Mouse (Mus musculus): ENCODE data around the gene Prkag3. TPM values are rescaled to one million over a fixed set of nuclear protein-coding genes. Genes with fewer than 3 reads are reported as not detected.
A peak's percentile ranks its signal among the peaks of the same experiment; 100 is the strongest.

Gene Prkag3
- total and polyA plus RNA-seq, 2 experiments = 0.28 TPM; not detected in 1

- Histone ChIP-seq H3K4me3 (ENCODE audit: insufficient read depth, low read depth, low read length) (no peak overlapping the region), H3K79me2 (ENCODE audit: control insufficient read depth, insufficient read depth, low read length) (no peaks in the 10 kb centered on the region), H3K4me1 (ENCODE audit: control insufficient read depth, insufficient read depth, low read length) (peaks cover 19% of the 10 kb centered on the region), H3K9ac (ENCODE audit: low read depth, low read length) (no peak overlapping the region), H3K27me3 (ENCODE audit: control insufficient read depth, insufficient read depth, low read length) (no peaks in the 10 kb centered on the region), H3K36me3 (ENCODE audit: control insufficient read depth, insufficient read depth, low read length) (peaks cover 5% of the 10 kb centered on the region; the same call in 1 of the 2 replicates), H3K27ac (replicated peaks; ENCODE audit: insufficient read depth, low read depth, low read length) (peak overlapping the region; percentile 38)
- TF ChIP-seq POLR2A (IDR thresholded peaks at IDR 0.05; ENCODE audit: extremely low read depth, insufficient read depth, low read length) (no peak), CTCF (IDR thresholded peaks at IDR 0.05; ENCODE audit: low read depth, low read length) (no peak)
- WGBS = 41% methylated on average over 6 of the region's 6 CpGs
- DNase-seq (ENCODE audit: extremely low read depth, low read depth, low spot score) = peak; percentile 92
These were observed 51.6 kb downstream of the Prkag3 start for GRCm38 (mm10) chr1:74697416-74697815.

- peak; percentile 40 for DNase-seq (ENCODE audit: extremely low read depth, low read depth, low spot score)
- Histone ChIP-seq H3K4me3 (ENCODE audit: insufficient read depth, low read depth, low read length) (no peak overlapping the region), H3K9ac (ENCODE audit: low read depth, low read length) (no peak overlapping the region), H3K4me1 (ENCODE audit: control insufficient read depth, insufficient read depth, low read length) (peaks cover 19% of the 10 kb centered on the region), H3K36me3 (ENCODE audit: control insufficient read depth, insufficient read depth, low read length) (peaks cover 9% of the 10 kb centered on the region), H3K79me2 (ENCODE audit: control insufficient read depth, insufficient read depth, low read length) (no peaks in the 10 kb centered on the region), H3K27ac (replicated peaks; ENCODE audit: insufficient read depth, low read depth, low read length) (no peak overlapping the region), H3K27me3 (ENCODE audit: control insufficient read depth, insufficient read depth, low read length) (no peaks in the 10 kb centered on the region)
- WGBS = 49% methylated on average over 4 of the region's 4 CpGs
- no peak for TF ChIP-seq CTCF (IDR thresholded peaks at IDR 0.05; ENCODE audit: low read depth, low read length)
- TF ChIP-seq POLR2A (IDR thresholded peaks at IDR 0.05; ENCODE audit: extremely low read depth, insufficient read depth, low read length) = no peak
These were observed 53.2 kb downstream of the Prkag3 start for GRCm38 (mm10) chr1:74695836-74696235.

- peaks cover 17% of the 10 kb centered on the region for H3K4me1 ChIP-seq (ENCODE audit: control insufficient read depth, insufficient read depth, low read length)
- H3K4me3 ChIP-seq (ENCODE audit: insufficient read depth, low read depth, low read length) = no peak overlapping the region
- H3K9ac ChIP-seq (ENCODE audit: low read depth, low read length) = no peak overlapping the region
- TF ChIP-seq CTCF (IDR thresholded peaks at IDR 0.05; ENCODE audit: low read depth, low read length) (no peak), POLR2A (IDR thresholded peaks at IDR 0.05; ENCODE audit: extremely low read depth, insufficient read depth, low read length) (no peak)
- H3K27ac ChIP-seq (replicated peaks; ENCODE audit: insufficient read depth, low read depth, low read length) = no peak overlapping the region
- no peaks in the 10 kb centered on the region for H3K27me3 ChIP-seq (ENCODE audit: control insufficient read depth, insufficient read depth, low read length)
- 88% methylated on average over 8 of the region's 8 CpGs for WGBS
- no peak for DNase-seq (ENCODE audit: extremely low read depth, low read depth, low spot score)
- no peaks in the 10 kb centered on the region for H3K79me2 ChIP-seq (ENCODE audit: control insufficient read depth, insufficient read depth, low read length)
- H3K36me3 ChIP-seq (ENCODE audit: control insufficient read depth, insufficient read depth, low read length) = peaks cover 24% of the 10 kb centered on the region
These were observed 55.0 kb downstream of the Prkag3 start for GRCm38 (mm10) chr1:74693891-74694583.

Other genes with a start within 250 kb of the Prkag3 start
- gene Cnot9, start 243.2 kb downstream of the Prkag3 start, total RNA-seq (2014; rRNA removed) = 8.5 and 10.5 TPM in 2 replicates
- gene Cnot9, start 243.2 kb downstream of the Prkag3 start, polyA plus RNA-seq (2012; rRNA removed) = 9.6 and 10.7 TPM in 2 replicates
- gene Plcd4, start 206.3 kb downstream of the Prkag3 start, total RNA-seq (2014; rRNA removed) = not detected in 2 replicates
- gene Plcd4, start 206.3 kb downstream of the Prkag3 start, polyA plus RNA-seq (2012; rRNA removed) = not detected in 2 replicates
- gene Usp37, start 204.9 kb downstream of the Prkag3 start, total RNA-seq (2014; rRNA removed) = 5.3 and 8.8 TPM in 2 replicates
- 1.0 and 1.4 TPM in 2 replicates for gene Usp37, start 204.9 kb downstream of the Prkag3 start, polyA plus RNA-seq (2012; rRNA removed)
- 2.0 and 2.6 TPM in 2 replicates for gene Zfp142, start 161.0 kb downstream of the Prkag3 start, total RNA-seq (2014; rRNA removed)
- 2.9 and 4.7 TPM in 2 replicates for gene Zfp142, start 161.0 kb downstream of the Prkag3 start, polyA plus RNA-seq (2012; rRNA removed)
- gene Bcs1l, start 160.9 kb downstream of the Prkag3 start, total RNA-seq (2014; rRNA removed) = 11.6 and 12.4 TPM in 2 replicates
- gene Bcs1l, start 160.9 kb downstream of the Prkag3 start, polyA plus RNA-seq (2012; rRNA removed) = 17.8 and 18.3 TPM in 2 replicates
- gene Rnf25, start 147.8 kb downstream of the Prkag3 start, total RNA-seq (2014; rRNA removed) = 11.9 and 13.5 TPM in 2 replicates
- 28.0 and 34.8 TPM in 2 replicates for gene Rnf25, start 147.8 kb downstream of the Prkag3 start, polyA plus RNA-seq (2012; rRNA removed)
- 0.27 and 0.37 TPM in 2 replicates for gene Stk36, start 147.8 kb downstream of the Prkag3 start, total RNA-seq (2014; rRNA removed)
- 0.84 and 1.00 TPM in 2 replicates for gene Stk36, start 147.8 kb downstream of the Prkag3 start, polyA plus RNA-seq (2012; rRNA removed)
- gene Ttll4, start 87.5 kb downstream of the Prkag3 start, total RNA-seq (2014; rRNA removed) = 8.6 and 11.1 TPM in 2 replicates
- gene Ttll4, start 87.5 kb downstream of the Prkag3 start, polyA plus RNA-seq (2012; rRNA removed) = 4.5 and 9.1 TPM in 2 replicates
- gene Cyp27a1, start 35.6 kb downstream of the Prkag3 start, total RNA-seq (2014; rRNA removed) = 501 and 607 TPM in 2 replicates
- gene Cyp27a1, start 35.6 kb downstream of the Prkag3 start, polyA plus RNA-seq (2012; rRNA removed) = 223 and 259 TPM in 2 replicates
- gene Wnt6, start 22.7 kb upstream of the Prkag3 start, total RNA-seq (2014; rRNA removed) = not detected in 2 replicates
- gene Wnt6, start 22.7 kb upstream of the Prkag3 start, polyA plus RNA-seq (2012; rRNA removed) = 0.05 and 0.28 TPM in 2 replicates
- gene Wnt10a, start 42.3 kb upstream of the Prkag3 start, total RNA-seq (2014; rRNA removed) = 1.0 TPM in 1 of 2 replicates, not detected in the other
- gene Wnt10a, start 42.3 kb upstream of the Prkag3 start, polyA plus RNA-seq (2012; rRNA removed) = not detected in 2 replicates
- gene Cdk5r2, start 105.7 kb upstream of the Prkag3 start, total RNA-seq (2014; rRNA removed) = not detected in 2 replicates
- gene Cdk5r2, start 105.7 kb upstream of the Prkag3 start, polyA plus RNA-seq (2012; rRNA removed) = not detected in 2 replicates
- gene Fev, start 136.2 kb upstream of the Prkag3 start, total RNA-seq (2014; rRNA removed) = not detected in 2 replicates
- not detected in 2 replicates for gene Fev, start 136.2 kb upstream of the Prkag3 start, polyA plus RNA-seq (2012; rRNA removed)
- gene Cryba2, start 143.9 kb upstream of the Prkag3 start, total RNA-seq (2014; rRNA removed) = not detected in 2 replicates
- not detected in 2 replicates for gene Cryba2, start 143.9 kb upstream of the Prkag3 start, polyA plus RNA-seq (2012; rRNA removed)
- not detected in 2 replicates for gene Cfap65, start 186.4 kb upstream of the Prkag3 start, total RNA-seq (2014; rRNA removed)
- not detected in 2 replicates for gene Cfap65, start 186.4 kb upstream of the Prkag3 start, polyA plus RNA-seq (2012; rRNA removed)
- 0.55 and 0.87 TPM in 2 replicates for gene Ihh, start 202.5 kb upstream of the Prkag3 start, total RNA-seq (2014; rRNA removed)
- gene Ihh, start 202.5 kb upstream of the Prkag3 start, polyA plus RNA-seq (2012; rRNA removed) = 1.4 and 3.5 TPM in 2 replicates

Measured in liver, adult 2 months (tissue).